Mouse (Mus musculus): Measurements from ENCODE around the gene Cenpv. TPM values are rescaled to one million over a fixed set of nuclear protein-coding genes. Genes with fewer than 3 reads are reported as not detected.

Gene Cenpv
- polyA plus RNA-seq, 1 experiment = 66.1 TPM

GRCm38 (mm10) chr11:62554163-62554855 is 15.2 kb upstream of the Cenpv start:
- DNase-seq (ENCODE audit: extremely low spot score in 1 of 2, low spot score in 1 of 2) = no peak

- DNase-seq (ENCODE audit: extremely low spot score in 1 of 2, low spot score in 1 of 2) = no peak
Observed at GRCm38 (mm10) chr11:62553633-62554032, 14.6 kb upstream of the Cenpv start.

- DNase-seq (ENCODE audit: extremely low spot score in 1 of 2, low spot score in 1 of 2) = no peak
Observed at GRCm38 (mm10) chr11:62553186-62553585, 14.1 kb upstream of the Cenpv start.

GRCm38 (mm10) chr11:62551226-62552119 is 12.4 kb upstream of the Cenpv start:
- DNase-seq (ENCODE audit: extremely low spot score in 1 of 2, low spot score in 1 of 2) = peak in 1 of 2 experiments; percentile 88

GRCm38 (mm10) chr11:62550727-62551225 is 11.7 kb upstream of the Cenpv start, which contains the start of gene Ubb:
Gene Ubb, plus strand, starts transcription at chr11:62551171.
- DNase-seq (ENCODE audit: extremely low spot score in 1 of 2, low spot score in 1 of 2) = peak; percentile 99 to 100

- peak in 1 of 2 experiments; percentile 65 for DNase-seq (ENCODE audit: extremely low spot score in 1 of 2, low spot score in 1 of 2)
Observed at GRCm38 (mm10) chr11:62550227-62550685, 11.2 kb upstream of the Cenpv start.

GRCm38 (mm10) chr11:62549782-62550181 is 10.7 kb upstream of the Cenpv start:
- DNase-seq (ENCODE audit: extremely low spot score in 1 of 2, low spot score in 1 of 2) = peak in 1 of 2 experiments; percentile 56

- no peak for DNase-seq (ENCODE audit: extremely low spot score in 1 of 2, low spot score in 1 of 2)
Observed at GRCm38 (mm10) chr11:62543991-62544390, 4.9 kb upstream of the Cenpv start.

- no peak for DNase-seq (ENCODE audit: extremely low spot score in 1 of 2, low spot score in 1 of 2)
Observed at GRCm38 (mm10) chr11:62541581-62541980, 2.5 kb upstream of the Cenpv start.

- no peak for DNase-seq (ENCODE audit: extremely low spot score in 1 of 2, low spot score in 1 of 2)
Observed at GRCm38 (mm10) chr11:62540969-62541368, 1.9 kb upstream of the Cenpv start.

- DNase-seq (ENCODE audit: extremely low spot score in 1 of 2, low spot score in 1 of 2) = no peak
Observed at GRCm38 (mm10) chr11:62540167-62540566, 1.1 kb upstream of the Cenpv start.

GRCm38 (mm10) chr11:62538321-62539088 is 556 bp downstream of the Cenpv start:
- DNase-seq (ENCODE audit: extremely low spot score in 1 of 2, low spot score in 1 of 2) = peak in 1 of 2 experiments; percentile 42

GRCm38 (mm10) chr11:62537590-62537989 is 1.5 kb downstream of the Cenpv start:
- DNase-seq (ENCODE audit: extremely low spot score in 1 of 2, low spot score in 1 of 2) = no peak

GRCm38 (mm10) chr11:62537089-62537488 is 2.0 kb downstream of the Cenpv start:
- DNase-seq (ENCODE audit: extremely low spot score in 1 of 2, low spot score in 1 of 2) = no peak

GRCm38 (mm10) chr11:62522283-62522682 is 16.8 kb downstream of the Cenpv start:
- no peak for DNase-seq (ENCODE audit: extremely low spot score in 1 of 2, low spot score in 1 of 2)

- no peak for DNase-seq (ENCODE audit: extremely low spot score in 1 of 2, low spot score in 1 of 2)
Observed at GRCm38 (mm10) chr11:62518991-62519390, 20.1 kb downstream of the Cenpv start.

- DNase-seq (ENCODE audit: extremely low spot score in 1 of 2, low spot score in 1 of 2) = no peak
Observed at GRCm38 (mm10) chr11:62513311-62513710, 25.8 kb downstream of the Cenpv start.

GRCm38 (mm10) chr11:62512529-62513080 is 26.5 kb downstream of the Cenpv start:
- DNase-seq (ENCODE audit: extremely low spot score in 1 of 2, low spot score in 1 of 2) = no peak

GRCm38 (mm10) chr11:62511444-62512202 is 27.4 kb downstream of the Cenpv start:
- no peak for DNase-seq (ENCODE audit: extremely low spot score in 1 of 2, low spot score in 1 of 2)
